Mouse (Mus musculus) heart, embryonic 13.5 days (tissue): ENCODE measurements around the gene Stat6. TPM values are rescaled to one million over a fixed set of nuclear protein-coding genes. Genes with fewer than 3 reads are reported as not detected.
"Not testable (repeated sequence)": the region's sequence is repeated elsewhere in the genome, so short reads cannot be mapped to it uniquely, and the experiment has no call there.

Experiments used
- ATAC-seq: fragments of 200-750 bp; cut with Nextera tagmentation; 2 replicates; pipeline ENCODE4 v1.8.0; 2017; ENCODE audit warnings: moderate TSS enrichment; ENCODE audit not compliant: insufficient number of reproducible peaks, low FRiP score, low TSS enrichment; ENCODE audit errors: extremely low read depth
- H3K27ac ChIP-seq: fragments of 300-500 bp; sonication (generic); replicated peaks from 2 replicates; pipeline ENCODE4 v1.5.1; 2015; ENCODE audit warnings: moderate library complexity, mild to moderate bottlenecking, inconsistent platforms
- H3K27me3 ChIP-seq: fragments of 300-500 bp; sonication (generic); replicated peaks from 2 replicates; pipeline ENCODE4 v1.6.1; 2015; ENCODE audit warnings: mild to moderate bottlenecking, inconsistent platforms
- H3K36me3 ChIP-seq: fragments of 300-500 bp; sonication (generic); 2 replicates; pipeline ENCODE4 v1.6.1; 2015; ENCODE audit warnings: mild to moderate bottlenecking, inconsistent platforms
- H3K4me1 ChIP-seq: fragments of 300-500 bp; sonication (generic); 2 replicates; pipeline ENCODE4 v1.6.1; 2015; ENCODE audit warnings: inconsistent platforms
- H3K4me2 ChIP-seq: fragments of 300-500 bp; sonication (generic); 2 replicates; pipeline ENCODE4 v1.6.1; 2015; ENCODE audit warnings: inconsistent platforms, mild to moderate bottlenecking, moderate library complexity
- H3K4me3 ChIP-seq: fragments of 300-500 bp; sonication (generic); 2 replicates; pipeline ENCODE4 v1.5.1; 2015; ENCODE audit warnings: moderate library complexity, mild to moderate bottlenecking, inconsistent platforms
- H3K9ac ChIP-seq: fragments of 300-500 bp; sonication (generic); 2 replicates; pipeline ENCODE4 v1.6.1; 2015; ENCODE audit warnings: inconsistent platforms, mild to moderate bottlenecking, moderate library complexity
- H3K9me3 ChIP-seq: fragments of 300-500 bp; sonication (generic); 2 replicates; pipeline ENCODE4 v1.6.1; 2016; ENCODE audit warnings: inconsistent platforms
- WGBS: fragments of 180-500 bp; shearing (Covaris S2); methylation state at CpG from one replicate; pipeline ENCODE4 v1.1.7; 2015; ENCODE audit warnings: mixed read lengths; 5-methylcytosine and 5-hydroxymethylcytosine counted together
- polyA plus RNA-seq: library from polyadenylated mRNA; unstranded; fragments of >200 nt; fragmentation: Nextera tagmentation; extraction: Ambion mirVana; gene quantifications from 2 replicates; pipeline ENCODE4 v1.2.1, GENCODE M21; 2015

Stat6 gene
- polyA plus RNA-seq, 1 experiment from 2014 or later: 24.6 TPM

DNA sequence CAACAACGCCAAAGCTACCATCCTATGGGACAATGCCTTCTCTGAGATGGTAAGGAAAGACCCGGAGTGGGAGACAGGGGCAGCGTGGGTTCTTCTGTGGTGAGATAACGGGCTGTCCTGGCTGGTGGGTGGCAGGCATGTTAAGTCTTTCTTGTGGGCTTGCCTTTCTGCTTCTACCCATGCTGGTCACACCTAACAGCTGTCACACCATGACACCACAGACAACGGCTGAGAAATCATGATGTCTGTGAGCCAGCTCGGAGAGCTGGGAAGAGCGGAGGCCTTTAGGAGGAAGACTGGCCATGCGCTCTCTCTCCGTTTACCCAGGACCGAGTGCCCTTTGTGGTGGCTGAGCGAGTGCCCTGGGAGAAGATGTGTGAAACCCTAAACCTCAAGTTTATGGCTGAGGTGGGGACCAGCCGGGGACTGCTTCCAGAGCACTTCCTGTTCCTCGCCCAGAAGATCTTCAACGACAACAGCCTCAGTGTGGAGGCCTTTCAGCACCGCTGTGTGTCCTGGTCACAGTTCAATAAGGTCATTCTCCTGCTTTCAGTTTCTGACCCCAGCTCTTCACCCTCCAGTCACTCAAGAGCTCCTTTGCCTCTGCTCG, 12.3 kb downstream of the Stat6 start:
- Histone ChIP-seq H3K4me1 (peaks cover 12% of the 10 kb centered on the region), H3K9me3 (no peaks in the 10 kb centered on the region), H3K27ac (no peak overlapping the region), H3K27me3 (no peaks in the 10 kb centered on the region), H3K9ac (no peak overlapping the region), H3K4me2 (no peak overlapping the region), H3K4me3 (no peak overlapping the region), H3K36me3 (peaks cover 93% of the 10 kb centered on the region)
- ATAC-seq: no peak
- WGBS: 75% methylated on average over 16 of the region's 16 CpGs

GRCm38 (mm10) chr10:127657617-127658016, 14.8 kb downstream of the Stat6 start:
- Histone ChIP-seq H3K4me1 (peaks cover 33% of the 10 kb centered on the region), H3K36me3 (peaks cover 83% of the 10 kb centered on the region)
- not testable (repeated sequence) for H3K4me2 ChIP-seq, H3K9me3 ChIP-seq, H3K27ac ChIP-seq, ATAC-seq, H3K27me3 ChIP-seq, H3K9ac ChIP-seq, H3K4me3 ChIP-seq
- 56% methylated on average over 6 of the region's 6 CpGs for WGBS

- ATAC-seq: no peak
- Histone ChIP-seq H3K27me3 (no peaks in the 10 kb centered on the region), H3K4me2 (no peak overlapping the region), H3K4me3 (no peak overlapping the region), H3K4me1 (peaks cover 33% of the 10 kb centered on the region), H3K9ac (0 out of 2 replicates have a peak overlapping the region, but pooled peaks have one; percentile 19), H3K27ac (no peak overlapping the region), H3K36me3 (peaks cover 81% of the 10 kb centered on the region), H3K9me3 (no peaks in the 10 kb centered on the region)
- 26% methylated on average over 6 of the region's 6 CpGs for WGBS
These were observed 15.3 kb downstream of the Stat6 start for GRCm38 (mm10) chr10:127658076-127658475.

DNA sequence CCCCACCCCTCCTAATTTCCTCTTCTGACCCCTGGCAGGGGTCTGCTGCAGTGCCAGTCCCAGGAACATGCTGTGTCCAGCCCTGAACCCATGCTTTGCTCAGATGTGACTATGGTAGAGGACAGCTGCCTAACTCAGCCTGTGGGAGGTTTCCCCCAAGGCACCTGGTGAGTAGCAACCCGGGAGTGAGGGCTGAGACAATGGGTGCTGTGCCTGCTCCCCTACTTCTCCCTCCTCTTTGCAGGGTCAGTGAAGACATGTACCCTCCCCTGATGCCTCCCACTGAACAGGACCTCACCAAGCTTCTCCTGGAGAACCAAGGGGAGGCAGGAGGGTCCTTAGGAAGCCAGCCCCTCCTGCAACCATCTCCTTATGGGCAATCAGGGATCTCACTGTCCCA, 16.8 kb downstream of the Stat6 start:
- Histone ChIP-seq H3K27me3 (peaks cover under 1% of the 10 kb centered on the region; the same call in 1 of the 2 replicates), H3K4me3 (no peak overlapping the region), H3K9me3 (no peaks in the 10 kb centered on the region), H3K4me1 (peaks cover 46% of the 10 kb centered on the region), H3K9ac (no peak overlapping the region), H3K4me2 (no peak overlapping the region), H3K36me3 (peaks cover 81% of the 10 kb centered on the region), H3K27ac (no peak overlapping the region)
- ATAC-seq: no peak
- 47% methylated on average over 1 of the region's 1 CpGs for WGBS

DNA sequence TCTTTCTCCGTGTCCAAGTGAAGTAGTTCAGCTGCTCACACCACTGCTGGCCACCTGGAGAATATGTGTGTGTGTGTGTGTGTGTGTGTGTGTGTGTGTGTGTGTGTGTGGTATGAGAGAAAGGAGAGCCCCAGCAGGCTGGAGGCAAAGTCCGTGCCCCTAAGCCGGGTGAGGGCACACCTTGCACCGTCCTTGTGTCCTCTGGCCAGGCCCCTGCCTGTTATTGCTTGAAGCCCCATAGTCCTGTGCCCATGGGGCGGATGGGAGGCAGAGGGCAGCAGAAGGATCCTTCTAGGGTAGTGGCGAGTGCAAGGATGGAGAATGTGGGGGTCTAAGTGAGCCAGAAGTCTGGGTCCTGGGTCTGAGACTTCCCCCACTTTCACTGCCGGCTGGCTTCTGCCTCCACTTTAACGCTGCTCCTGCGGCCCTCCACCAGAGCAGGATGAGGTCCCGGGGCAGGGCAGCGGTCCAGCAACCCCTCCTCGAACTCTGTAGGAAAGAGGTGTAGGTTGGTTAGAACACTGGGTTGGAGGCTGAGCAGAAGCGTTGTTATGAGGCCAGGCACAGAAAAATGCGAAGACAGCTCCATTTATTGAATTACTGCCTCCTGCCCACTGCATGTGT, 18.6 kb downstream of the Stat6 start:
- H3K27me3 ChIP-seq: peaks cover 6% of the 10 kb centered on the region
- peak overlapping the region; percentile 44 for H3K4me3 ChIP-seq
- peaks cover 66% of the 10 kb centered on the region for H3K36me3 ChIP-seq
- no peak for ATAC-seq
- H3K9ac ChIP-seq: peak overlapping the region; percentile 76
- WGBS: 21% methylated on average over 14 of the region's 14 CpGs
- H3K4me2 ChIP-seq: peak overlapping the region; percentile 68
- no peaks in the 10 kb centered on the region for H3K9me3 ChIP-seq
- peak overlapping the region; percentile 84 for H3K27ac ChIP-seq
- peaks cover 58% of the 10 kb centered on the region for H3K4me1 ChIP-seq

DNA sequence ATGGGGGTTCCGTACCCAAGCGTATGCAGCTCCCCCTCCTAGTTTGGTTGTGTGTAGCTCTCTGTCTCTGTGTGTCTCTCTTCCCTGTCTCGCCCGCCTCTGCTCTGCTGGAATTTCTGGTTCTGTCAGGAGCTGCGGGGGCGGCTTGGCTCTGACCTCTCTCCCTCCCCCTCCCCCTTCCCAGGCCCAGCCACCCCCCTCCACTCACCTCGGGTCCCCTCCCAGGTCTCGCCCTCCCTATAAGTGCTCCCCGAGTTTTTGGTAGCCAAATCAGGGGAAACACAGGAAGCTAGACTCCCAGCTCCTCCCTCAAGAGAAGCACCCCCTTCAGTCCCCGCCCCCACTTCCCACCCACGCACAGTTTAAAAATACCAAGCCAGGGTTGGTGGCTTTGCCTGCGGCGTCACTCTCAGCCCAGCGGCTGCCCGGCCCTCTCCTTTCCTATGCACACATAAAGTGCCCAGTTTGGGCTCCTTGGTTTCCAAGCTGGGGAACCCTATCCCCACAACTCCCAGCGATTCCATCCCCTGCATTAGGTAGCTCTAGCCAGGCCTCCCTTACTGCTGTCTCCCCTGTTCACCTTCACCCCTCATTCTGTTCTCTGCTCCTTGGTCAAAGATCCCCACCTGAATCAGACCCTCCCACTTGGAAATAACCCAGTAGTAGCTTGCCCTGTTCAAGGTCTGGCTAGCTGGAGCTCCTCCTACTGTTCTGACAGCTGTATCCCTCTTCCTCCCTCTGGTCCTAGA, 19.3 kb downstream of the Stat6 start:
- 2% methylated on average over 16 of the region's 16 CpGs for WGBS
- H3K9me3 ChIP-seq: no peaks in the 10 kb centered on the region
- peaks cover 61% of the 10 kb centered on the region for H3K36me3 ChIP-seq
- H3K4me1 ChIP-seq: peaks cover 60% of the 10 kb centered on the region
- H3K4me2 ChIP-seq: peak overlapping the region; percentile 68
- 0 out of 2 replicates have a peak, but pooled peaks have one; percentile 5 for ATAC-seq
- peaks cover 6% of the 10 kb centered on the region for H3K27me3 ChIP-seq
- H3K9ac ChIP-seq: peak overlapping the region; percentile 76
- peak overlapping the region; percentile 44 for H3K4me3 ChIP-seq
- peak overlapping the region; percentile 84 for H3K27ac ChIP-seq

GRCm38 (mm10) chr10:127662666-127663253, 20.0 kb downstream of the Stat6 start:
- Histone ChIP-seq H3K4me1 (peaks cover 66% of the 10 kb centered on the region), H3K27me3 (peaks cover 6% of the 10 kb centered on the region), H3K4me3 (peak overlapping the region; percentile 44), H3K4me2 (peak overlapping the region; percentile 68), H3K9ac (peak overlapping the region; percentile 54), H3K9me3 (no peaks in the 10 kb centered on the region), H3K27ac (peak overlapping the region; percentile 84), H3K36me3 (peaks cover 56% of the 10 kb centered on the region)
- WGBS: 32% methylated on average over 19 of the region's 19 CpGs
- ATAC-seq: no peak

DNA sequence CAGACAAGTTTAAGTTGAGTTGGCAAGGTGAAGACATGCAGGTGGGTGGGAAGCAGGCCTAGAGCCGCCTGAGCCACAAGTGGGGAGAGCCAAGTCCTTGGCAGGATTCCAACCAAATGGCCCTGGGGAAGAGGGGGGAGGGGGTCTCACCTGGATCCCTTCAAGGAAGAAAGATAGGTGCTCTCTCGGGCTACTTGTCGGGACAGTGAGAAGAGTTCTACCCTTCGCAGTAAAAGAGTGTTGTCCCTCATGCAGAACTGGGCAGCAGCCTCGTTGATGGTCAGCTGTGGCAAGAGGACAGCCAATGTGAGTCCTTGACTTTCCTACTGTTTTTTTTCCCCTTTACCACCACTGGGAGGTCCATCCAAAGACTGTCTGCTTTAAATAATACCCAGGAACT, 20.8 kb downstream of the Stat6 start:
- H3K27ac ChIP-seq: no peak overlapping the region

GRCm38 (mm10) chr10:127664166-127664565, 21.4 kb downstream of the Stat6 start:
- Histone ChIP-seq H3K27me3 (peaks cover 6% of the 10 kb centered on the region), H3K9ac (peak overlapping the region; percentile 90), H3K27ac (no peak overlapping the region), H3K36me3 (peaks cover 45% of the 10 kb centered on the region), H3K4me2 (peak overlapping the region; percentile 78), H3K4me3 (peak overlapping the region; percentile 73), H3K9me3 (no peaks in the 10 kb centered on the region), H3K4me1 (peaks cover 75% of the 10 kb centered on the region)
- ATAC-seq: no peak
- WGBS: 52% methylated on average over 16 of the region's 16 CpGs

More for the DNA sequence above, 20.8 kb downstream of the Stat6 start:
- no peak for ATAC-seq
- Histone ChIP-seq H3K4me1 (peaks cover 69% of the 10 kb centered on the region), H3K9me3 (no peaks in the 10 kb centered on the region), H3K4me3 (peak overlapping the region; percentile 73; the same call in 1 of the 2 replicates), H3K4me2 (peak overlapping the region; percentile 78), H3K9ac (peak overlapping the region; percentile 90), H3K27me3 (peaks cover 6% of the 10 kb centered on the region), H3K36me3 (peaks cover 50% of the 10 kb centered on the region)
- 29% methylated on average over 5 of the region's 5 CpGs for WGBS

DNA sequence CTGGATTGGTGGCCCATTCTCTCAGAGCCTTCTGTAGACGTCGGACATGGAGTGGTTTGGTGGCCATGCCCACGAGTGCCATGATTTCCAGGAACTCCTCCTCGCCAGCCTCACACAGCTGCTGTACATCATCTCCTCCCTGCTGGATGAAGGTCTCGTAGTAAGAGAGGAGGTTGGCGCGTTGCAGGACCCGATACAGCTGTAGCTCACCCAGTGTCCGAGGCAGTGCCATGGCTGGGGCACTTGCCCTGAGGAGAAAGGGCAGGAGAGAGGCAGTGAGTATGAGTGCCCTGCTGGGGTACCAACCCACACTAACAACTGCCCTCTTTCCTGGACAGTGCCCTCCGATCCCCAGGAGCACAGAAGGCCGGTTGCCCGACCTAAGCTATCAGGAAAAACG, 22.1 kb downstream of the Stat6 start:
- peak overlapping the region; percentile 73 for H3K4me3 ChIP-seq
- peaks cover 6% of the 10 kb centered on the region for H3K27me3 ChIP-seq
- H3K9me3 ChIP-seq: no peaks in the 10 kb centered on the region
- no peak for ATAC-seq
- 38% methylated on average over 13 of the region's 13 CpGs for WGBS
- peaks cover 38% of the 10 kb centered on the region for H3K36me3 ChIP-seq
- peaks cover 82% of the 10 kb centered on the region for H3K4me1 ChIP-seq
- H3K4me2 ChIP-seq: peak overlapping the region; percentile 78
- peak overlapping the region; percentile 90 for H3K9ac ChIP-seq
- H3K27ac ChIP-seq: peak overlapping the region; percentile 99; the same call in 1 of the 2 replicates
